Mouse (Mus musculus) liver, embryonic 13.5 days (tissue): ENCODE data around the gene Haus4. TPM values are rescaled to one million over a fixed set of nuclear protein-coding genes. Genes with fewer than 3 reads are reported as not detected.

Source experiments
- ATAC-seq: fragments of 200-750 bp; cut with Nextera tagmentation; 2 replicates; pipeline ENCODE4 v1.8.0; 2017; ENCODE audit warnings: low read depth, mild to moderate bottlenecking, moderate number of reproducible peaks, moderate library complexity
- DNase-seq: peaks from one replicate; pipeline ENCODE4 v3.0.0; 2022
- H3K27ac ChIP-seq: fragments of 300-500 bp; sonication (generic); 2 replicates; pipeline ENCODE4 v1.5.1; 2015; ENCODE audit warnings: moderate library complexity, mild to moderate bottlenecking, inconsistent platforms
- H3K27me3 ChIP-seq: fragments of 300-500 bp; sonication (generic); 2 replicates; pipeline ENCODE4 v1.6.1; 2015; ENCODE audit warnings: mild to moderate bottlenecking, inconsistent platforms
- H3K36me3 ChIP-seq: fragments of 300-500 bp; sonication (generic); 2 replicates; pipeline ENCODE4 v1.6.1; 2015; ENCODE audit warnings: mild to moderate bottlenecking, inconsistent platforms
- H3K4me1 ChIP-seq: fragments of 300-500 bp; sonication (generic); replicated peaks from 2 replicates; pipeline ENCODE4 v1.6.1; 2015; ENCODE audit warnings: inconsistent platforms
- H3K4me2 ChIP-seq: fragments of 300-500 bp; sonication (generic); 2 replicates; pipeline ENCODE4 v1.6.1; 2015; ENCODE audit warnings: inconsistent platforms, mild to moderate bottlenecking, moderate library complexity
- H3K4me3 ChIP-seq: fragments of 300-500 bp; sonication (generic); replicated peaks from 2 replicates; pipeline ENCODE4 v1.5.1; 2015; ENCODE audit warnings: mild to moderate bottlenecking, inconsistent platforms
- H3K9ac ChIP-seq: fragments of 300-500 bp; sonication (generic); 2 replicates; pipeline ENCODE4 v1.6.1; 2015; ENCODE audit warnings: mild to moderate bottlenecking, inconsistent platforms
- H3K9me3 ChIP-seq: fragments of 300-500 bp; sonication (generic); replicated peaks from 2 replicates; pipeline ENCODE4 v1.6.1; 2016; ENCODE audit warnings: inconsistent platforms
- WGBS: fragments of 180-500 bp; shearing (Covaris S2); methylation state at CpG from one replicate; pipeline ENCODE4 v1.1.7; 2015; ENCODE audit not compliant: insufficient replicate concordance; 5-methylcytosine and 5-hydroxymethylcytosine counted together
- polyA plus RNA-seq: library from polyadenylated mRNA; unstranded; fragments of >200 nt; fragmentation: Nextera tagmentation; extraction: Ambion mirVana; gene quantifications from 2 replicates; pipeline ENCODE4 v1.2.1, GENCODE M21; 2015

Haus4 gene
- polyA plus RNA-seq, 1 experiment from 2014 or later = 45.6 TPM

DNA sequence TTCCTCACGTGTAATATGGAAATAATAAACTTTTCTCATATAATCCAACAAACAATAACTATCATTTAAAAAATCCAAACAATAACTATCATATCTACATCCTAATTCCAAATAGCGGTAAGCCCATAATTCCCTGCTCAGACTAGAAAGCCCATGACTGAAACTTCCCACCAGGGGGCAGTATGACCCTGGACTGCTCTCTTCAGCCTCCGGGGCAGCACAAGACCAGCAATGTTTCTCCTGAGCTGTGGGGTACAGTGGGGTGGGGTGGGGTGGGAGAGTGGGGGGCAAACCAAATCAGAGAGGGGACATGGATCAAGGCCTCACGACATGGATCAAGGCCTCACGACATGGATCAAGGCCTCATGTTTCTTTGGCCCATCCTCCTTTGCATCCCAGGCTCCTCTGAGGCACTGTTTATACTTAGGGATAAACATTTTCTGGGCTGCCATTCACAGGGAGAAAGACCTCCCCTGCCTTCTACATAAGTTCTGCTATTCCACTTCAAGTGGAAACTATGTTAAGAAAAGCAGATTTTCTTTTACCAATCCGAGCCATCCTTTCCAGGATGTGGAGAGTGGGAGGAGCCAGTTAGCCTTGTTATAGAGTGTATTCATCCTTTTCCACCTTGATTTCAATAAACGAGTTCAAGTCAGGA lies 29.4 kb upstream of the Haus4 start:
- no peak overlapping the region for H3K4me2 ChIP-seq
- H3K4me3 ChIP-seq = no peak overlapping the region
- peaks cover 6% of the 10 kb centered on the region; the same call in 1 of the 2 replicates for H3K36me3 ChIP-seq
- peak; percentile 52 for DNase-seq
- no peak for ATAC-seq
- H3K9ac ChIP-seq = no peak overlapping the region
- WGBS = 40% methylated on average over 7 of the region's 7 CpGs
- peaks cover 28% of the 10 kb centered on the region for H3K4me1 ChIP-seq
- H3K9me3 ChIP-seq = no peaks in the 10 kb centered on the region
- H3K27ac ChIP-seq = no peak overlapping the region
- H3K27me3 ChIP-seq = peaks cover 9% of the 10 kb centered on the region

DNA sequence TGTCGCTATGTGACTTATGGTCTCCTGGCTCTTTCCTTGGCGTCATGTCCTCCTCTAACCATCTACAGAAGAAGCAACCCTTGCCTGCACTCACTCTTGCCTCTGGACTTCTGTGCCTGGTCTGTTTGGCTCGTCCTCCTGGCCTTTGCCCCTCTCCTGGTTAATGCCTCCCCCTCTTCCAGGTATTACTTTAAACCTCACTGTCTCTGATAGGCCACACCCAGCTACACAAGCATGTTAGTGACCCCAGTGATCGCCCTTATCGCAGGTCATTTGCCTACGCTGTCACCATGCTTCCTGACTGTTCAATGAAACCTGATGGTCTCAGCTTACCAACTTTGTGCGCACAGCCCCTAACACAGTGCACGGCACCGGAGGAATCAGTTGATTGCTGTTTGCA lies 28.1 kb upstream of the Haus4 start:
- ATAC-seq = peak; percentile 58
- H3K9me3 ChIP-seq = no peaks in the 10 kb centered on the region

DNA sequence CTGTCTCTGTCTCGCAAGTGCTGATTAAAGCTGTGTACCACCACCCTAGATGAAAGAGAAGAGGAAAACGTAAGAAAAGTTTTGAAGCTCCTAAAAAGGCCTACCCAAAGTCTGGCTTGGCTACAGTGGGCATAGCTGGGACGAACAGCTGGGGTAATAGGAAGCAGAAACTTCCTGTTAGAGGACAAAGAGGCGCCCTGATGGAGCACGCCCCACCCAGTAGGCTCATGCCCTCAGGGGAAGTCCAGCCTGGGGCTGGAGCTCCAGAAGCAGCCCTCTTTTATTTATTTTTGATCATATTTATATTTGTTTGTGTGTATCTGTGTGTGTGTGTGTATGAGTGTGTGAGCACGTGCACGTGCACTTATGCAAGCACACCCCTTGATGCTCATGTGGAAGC lies 25.2 kb upstream of the Haus4 start:
- Histone ChIP-seq H3K9ac (no peak overlapping the region), H3K4me2 (no peak overlapping the region), H3K36me3 (peaks cover 6% of the 10 kb centered on the region; the same call in 1 of the 2 replicates), H3K4me3 (no peak overlapping the region), H3K27me3 (peaks cover 51% of the 10 kb centered on the region), H3K27ac (peak overlapping the region; percentile 35), H3K4me1 (peaks cover 57% of the 10 kb centered on the region), H3K9me3 (no peaks in the 10 kb centered on the region)
- no peak for ATAC-seq
- 39% methylated on average over 7 of the region's 7 CpGs for WGBS
- DNase-seq = no peak

More for the DNA sequence above, 28.1 kb upstream of the Haus4 start:
- no peak overlapping the region for H3K4me3 ChIP-seq
- H3K4me2 ChIP-seq = no peak overlapping the region
- no peak for DNase-seq
- H3K9ac ChIP-seq = no peak overlapping the region
- peaks cover 22% of the 10 kb centered on the region for H3K27me3 ChIP-seq
- H3K36me3 ChIP-seq = peaks cover 6% of the 10 kb centered on the region; the same call in 1 of the 2 replicates
- H3K27ac ChIP-seq = peak overlapping the region; percentile 55; the same call in 1 of the 2 replicates
- peaks cover 35% of the 10 kb centered on the region for H3K4me1 ChIP-seq
- 70% methylated on average over 9 of the region's 9 CpGs for WGBS

DNA sequence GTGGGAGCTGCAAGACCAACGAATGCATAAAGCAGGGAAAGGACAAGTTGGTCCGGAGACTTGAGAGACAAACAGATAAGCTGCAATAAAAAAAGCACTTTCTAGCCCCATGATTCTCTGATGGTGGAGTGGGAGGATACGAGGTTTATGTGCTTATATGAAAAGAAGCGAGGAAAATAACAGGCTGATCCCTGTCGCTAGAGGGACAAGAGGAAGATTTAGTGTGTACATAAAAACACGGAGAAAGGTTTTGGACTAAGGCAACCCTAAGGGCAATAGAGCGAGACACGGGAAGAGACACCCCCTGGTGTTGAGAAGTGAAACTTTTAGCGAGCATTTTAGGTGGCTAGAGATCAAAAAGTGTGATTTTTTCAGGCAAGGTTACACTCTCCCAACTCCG lies 23.6 kb upstream of the Haus4 start:
- H3K36me3 ChIP-seq = no peaks in the 10 kb centered on the region
- H3K4me1 ChIP-seq = peaks cover 73% of the 10 kb centered on the region
- peaks cover 66% of the 10 kb centered on the region for H3K27me3 ChIP-seq
- peak overlapping the region; percentile 47 for H3K27ac ChIP-seq
- peak overlapping the region; percentile 72 for H3K9ac ChIP-seq
- peak overlapping the region; percentile 65 for H3K4me3 ChIP-seq
- no peak for DNase-seq
- H3K4me2 ChIP-seq = peak overlapping the region; percentile 71
- 2% methylated on average over 10 of the region's 10 CpGs for WGBS
- no peaks in the 10 kb centered on the region for H3K9me3 ChIP-seq
- ATAC-seq = no peak

DNA sequence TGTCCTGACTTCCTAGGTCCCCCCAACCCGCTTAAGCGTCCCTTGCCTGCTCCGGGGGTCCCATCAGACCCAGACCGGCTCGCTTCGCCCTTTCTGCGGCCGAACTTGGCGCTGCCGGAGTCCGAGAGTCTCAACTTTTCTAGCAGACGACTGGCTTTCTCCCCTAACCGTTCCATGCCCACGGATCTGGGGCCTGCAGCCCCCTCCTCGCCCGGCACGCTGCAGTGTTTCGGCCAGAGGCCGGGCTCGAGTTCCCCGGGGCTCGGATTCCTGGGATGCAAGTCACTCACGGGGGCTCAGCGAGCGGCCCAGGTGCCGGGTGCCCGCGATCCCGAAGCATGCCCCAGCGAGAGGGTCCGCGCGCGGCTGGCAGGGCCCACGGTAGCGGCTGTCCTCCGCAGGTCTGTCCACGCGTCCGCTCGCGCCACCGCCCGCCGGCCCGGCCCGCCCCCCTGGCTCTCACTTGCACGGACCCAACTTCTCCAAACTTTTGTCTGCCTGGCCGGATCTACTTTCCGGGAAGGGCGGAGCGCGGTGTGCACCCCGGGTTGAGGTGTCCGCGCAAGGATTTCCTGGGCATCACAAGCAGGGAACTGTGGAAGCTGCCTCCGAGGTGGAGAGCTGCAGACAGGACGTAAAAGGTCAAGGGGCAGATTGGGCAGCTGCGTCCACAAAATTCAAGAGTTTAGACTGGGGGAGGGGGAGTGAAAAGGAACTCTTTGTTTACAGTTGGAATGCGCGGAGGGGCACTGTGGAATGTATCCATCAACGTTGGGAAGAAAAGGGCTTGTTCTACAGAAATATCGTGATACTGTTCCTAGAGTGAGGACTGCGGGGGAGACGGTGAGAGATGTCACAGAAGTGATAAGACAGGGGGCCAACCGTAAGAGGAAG lies 22.9 kb upstream of the Haus4 start, which contains the start of gene Ajuba:
Gene Ajuba (minus strand): TSS at position 470 of the 894 bp plus-strand sequence.
- H3K9ac ChIP-seq = peak within 1 kb of the TSS; percentile 72
- H3K4me2 ChIP-seq = peak within 1 kb of the TSS; percentile 71
- peaks cover 74% of the 10 kb centered on the region for H3K27me3 ChIP-seq
- WGBS = under 1% methylated on average over 66 of the region's 66 CpGs
- no peaks in the 10 kb centered on the region for H3K36me3 ChIP-seq
- DNase-seq = no peak
- peak within 1 kb of the TSS; percentile 56 for H3K27ac ChIP-seq
- ATAC-seq = peak; percentile 14; the same call in 1 of the 2 replicates
- no peaks in the 10 kb centered on the region for H3K9me3 ChIP-seq
- H3K4me3 ChIP-seq = peak within 1 kb of the TSS; percentile 65
- peaks cover 75% of the 10 kb centered on the region for H3K4me1 ChIP-seq

DNA sequence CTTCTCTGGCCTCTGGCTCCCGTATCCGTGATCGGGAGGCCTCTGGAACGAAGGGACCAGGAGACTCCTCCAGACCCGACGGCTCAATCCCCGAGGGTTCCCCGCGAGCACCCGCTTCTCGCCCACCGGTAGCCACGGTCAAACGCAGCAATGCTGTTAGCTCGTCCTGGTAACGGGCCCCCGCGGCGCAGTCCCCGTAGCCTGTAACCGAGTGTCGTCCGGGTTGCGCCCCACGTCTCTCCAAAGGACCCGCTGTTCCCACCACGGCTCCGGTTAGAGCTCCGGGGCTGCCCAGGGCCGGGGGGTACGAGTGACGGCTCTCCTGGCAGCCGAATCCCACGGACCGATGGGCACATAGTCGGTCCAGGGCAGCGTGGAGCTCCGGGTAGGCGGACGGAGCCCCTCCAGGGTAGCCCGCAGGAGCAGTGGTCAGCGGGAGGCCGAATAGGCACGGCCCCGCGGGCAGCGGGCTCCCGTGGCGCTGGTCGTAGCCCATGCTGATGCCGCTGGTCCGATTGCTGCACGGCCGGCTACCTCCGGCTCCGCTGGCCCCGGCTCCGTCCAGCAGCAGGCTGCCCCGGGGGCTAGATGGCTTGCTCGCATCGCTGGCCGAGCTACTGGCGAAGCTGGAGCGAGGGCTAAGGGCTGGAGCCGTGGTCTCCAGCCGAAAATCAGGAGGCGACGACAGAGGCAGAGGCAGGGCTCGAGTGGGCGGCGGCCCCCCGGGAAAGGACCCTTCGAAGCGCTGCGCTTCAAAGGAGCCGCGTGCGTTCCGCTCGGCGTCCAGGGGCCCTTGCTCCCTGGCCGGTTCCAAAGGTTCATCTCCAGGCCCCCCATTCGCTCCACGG lies 22.0 kb upstream of the Haus4 start:
- ATAC-seq (no peak), DNase-seq (no peak)
- Histone ChIP-seq H3K36me3 (peaks cover 4% of the 10 kb centered on the region; the same call in 1 of the 2 replicates), H3K27me3 (peaks cover 82% of the 10 kb centered on the region), H3K4me1 (peaks cover 72% of the 10 kb centered on the region), H3K9ac (peak overlapping the region; percentile 72), H3K4me3 (peak overlapping the region; percentile 65), H3K27ac (peak overlapping the region; percentile 56), H3K4me2 (peak overlapping the region; percentile 71), H3K9me3 (no peaks in the 10 kb centered on the region)
- WGBS = 1% methylated on average over 84 of the region's 84 CpGs

DNA sequence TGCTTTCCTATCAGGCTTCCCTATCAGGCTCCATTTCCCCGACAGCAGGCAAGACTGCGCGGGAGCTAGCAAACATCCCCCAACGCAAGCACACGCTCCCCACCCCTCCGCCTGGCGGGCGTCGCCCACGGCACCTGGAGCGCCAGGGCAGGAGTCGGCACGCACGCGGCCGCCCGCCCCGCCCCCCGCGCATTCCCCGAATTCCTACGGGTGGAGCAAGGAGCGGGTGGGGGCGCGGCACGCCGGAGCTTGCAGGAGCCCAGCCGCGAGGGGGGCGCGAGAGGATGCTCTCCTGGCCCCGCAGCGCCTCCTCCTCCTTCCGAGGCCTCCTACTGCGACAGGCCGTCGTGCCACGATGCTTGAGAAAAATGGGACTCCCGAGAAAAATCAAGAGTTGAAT lies 21.2 kb upstream of the Haus4 start:
- Histone ChIP-seq H3K27me3 (peaks cover 87% of the 10 kb centered on the region), H3K4me2 (peak overlapping the region; percentile 71), H3K9me3 (no peaks in the 10 kb centered on the region), H3K36me3 (peaks cover 4% of the 10 kb centered on the region; the same call in 1 of the 2 replicates), H3K4me1 (peaks cover 72% of the 10 kb centered on the region), H3K4me3 (peak overlapping the region; percentile 65), H3K27ac (no peak overlapping the region), H3K9ac (peak overlapping the region; percentile 31; the same call in 1 of the 2 replicates)
- DNase-seq (no peak), ATAC-seq (no peak)
- 3% methylated on average over 39 of the region's 39 CpGs for WGBS

DNA sequence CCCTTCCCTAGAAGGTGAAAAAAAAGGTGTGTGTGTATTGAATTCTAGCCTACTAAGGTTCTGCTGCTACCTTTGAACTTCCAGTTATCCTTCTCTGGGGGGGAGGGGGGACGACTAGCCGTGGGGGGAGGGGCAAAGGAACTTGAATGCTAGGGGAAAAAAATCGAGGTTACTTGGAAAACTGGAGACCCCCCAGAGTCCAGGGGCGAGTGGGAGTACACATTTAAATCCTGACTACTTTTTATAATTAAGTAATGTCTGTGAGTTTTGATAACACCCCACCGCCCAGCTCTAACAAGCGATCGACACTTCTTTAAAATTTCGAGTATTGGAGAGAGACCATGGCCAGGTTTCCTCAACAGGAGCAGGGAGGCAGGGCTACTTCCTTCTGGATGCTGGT lies 20.6 kb upstream of the Haus4 start:
- H3K4me2 ChIP-seq = peak overlapping the region; percentile 71
- ATAC-seq (no peak), DNase-seq (no peak)
- peaks cover 72% of the 10 kb centered on the region for H3K4me1 ChIP-seq
- WGBS = 16% methylated on average over 8 of the region's 8 CpGs
- H3K27me3 ChIP-seq = peaks cover 90% of the 10 kb centered on the region
- H3K27ac ChIP-seq = no peak overlapping the region
- peaks cover 8% of the 10 kb centered on the region; the same call in 1 of the 2 replicates for H3K36me3 ChIP-seq
- H3K4me3 ChIP-seq = peak overlapping the region; percentile 65
- no peaks in the 10 kb centered on the region for H3K9me3 ChIP-seq
- H3K9ac ChIP-seq = peak overlapping the region; percentile 31; the same call in 1 of the 2 replicates

DNA sequence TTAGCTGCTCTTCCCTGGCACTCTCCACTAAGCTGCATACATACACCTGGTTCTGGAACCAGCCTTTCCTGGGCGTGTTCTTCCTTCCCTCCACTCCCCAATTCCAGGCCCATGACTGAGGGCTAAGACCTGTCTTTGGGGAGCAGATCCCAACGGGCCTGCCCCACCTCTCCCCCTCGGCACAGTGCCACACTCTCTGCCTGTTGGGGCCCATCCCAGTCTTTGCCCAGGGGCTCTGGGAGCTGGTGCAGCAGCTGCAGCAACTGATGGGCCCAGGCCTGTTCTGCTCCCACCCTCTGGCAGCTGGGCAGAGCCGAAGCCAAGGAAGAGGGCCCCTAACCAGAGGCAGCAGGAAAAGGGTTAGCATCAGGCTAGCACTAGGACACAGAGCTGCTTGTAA lies 19.8 kb upstream of the Haus4 start:
- Histone ChIP-seq H3K4me2 (peak overlapping the region; percentile 71), H3K27me3 (peaks cover 87% of the 10 kb centered on the region), H3K36me3 (peaks cover 12% of the 10 kb centered on the region; the same call in 1 of the 2 replicates), H3K4me3 (peak overlapping the region; percentile 65), H3K4me1 (peaks cover 69% of the 10 kb centered on the region), H3K9ac (0 out of 2 replicates have a peak overlapping the region, but pooled peaks have one; percentile 19), H3K9me3 (no peaks in the 10 kb centered on the region), H3K27ac (no peak overlapping the region)
- DNase-seq = no peak
- 36% methylated on average over 4 of the region's 4 CpGs for WGBS
- ATAC-seq = no peak

DNA sequence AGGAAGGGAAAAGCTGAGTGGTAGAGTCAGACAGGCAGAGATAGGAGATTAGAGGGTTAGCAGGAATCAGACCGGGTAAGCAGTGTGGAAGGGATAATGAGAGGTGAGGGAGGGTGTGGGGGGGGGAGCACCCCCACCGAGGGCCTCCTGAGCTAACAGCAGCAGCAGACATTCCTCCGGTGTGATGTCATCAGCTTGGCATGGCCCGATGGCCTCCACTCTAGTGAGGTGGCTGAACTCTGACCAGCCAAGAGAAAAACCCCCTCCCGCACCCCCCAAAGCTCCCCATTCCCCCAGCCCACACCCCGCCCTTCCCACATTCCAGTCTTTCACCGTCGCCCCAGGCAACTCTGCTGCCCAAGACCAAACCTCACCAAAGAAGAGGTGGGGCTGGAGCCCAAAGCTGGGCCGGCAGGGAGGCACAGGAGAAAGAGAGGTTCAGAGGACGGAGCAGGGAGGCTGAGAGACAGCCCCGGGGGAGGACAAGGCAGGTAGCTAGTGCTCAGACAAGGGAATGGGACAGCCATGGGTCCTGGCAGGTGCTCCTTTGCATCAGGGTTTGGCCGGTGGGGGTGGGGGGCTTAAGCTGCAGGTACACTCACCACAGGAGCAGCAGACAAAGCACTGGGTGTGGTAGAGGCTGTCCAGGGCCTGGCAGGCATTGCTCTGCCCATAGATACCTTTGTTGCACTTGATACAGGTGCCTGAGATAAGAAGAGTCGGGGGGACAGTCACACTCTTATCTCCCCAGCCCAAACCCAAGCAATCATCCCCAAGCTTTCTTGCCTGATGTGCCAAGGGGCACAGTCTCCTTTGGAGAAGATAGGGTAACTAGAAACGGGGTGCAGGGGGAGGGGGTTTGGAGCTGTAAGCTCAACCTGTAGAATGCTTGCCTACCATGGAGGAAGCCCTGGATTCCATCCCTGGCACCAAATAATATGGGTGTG lies 18.6 kb upstream of the Haus4 start:
- H3K27me3 ChIP-seq = peaks cover 78% of the 10 kb centered on the region
- H3K4me2 ChIP-seq = peak overlapping the region; percentile 71
- H3K27ac ChIP-seq = peak overlapping the region; percentile 51; the same call in 1 of the 2 replicates
- peak; percentile 30 for ATAC-seq
- H3K36me3 ChIP-seq = peaks cover 20% of the 10 kb centered on the region
- 0 out of 2 replicates have a peak overlapping the region, but pooled peaks have one; percentile 7 for H3K9ac ChIP-seq
- no peak for DNase-seq
- no peaks in the 10 kb centered on the region for H3K9me3 ChIP-seq
- 25% methylated on average over 14 of the region's 14 CpGs for WGBS
- H3K4me3 ChIP-seq = no peak overlapping the region; the same call in 1 of the 2 replicates
- H3K4me1 ChIP-seq = peaks cover 61% of the 10 kb centered on the region
